Mouse (Mus musculus): ENCODE results near the gene Eloa.
"Not testable (repeated sequence)": the region's sequence is repeated elsewhere in the genome, so short reads cannot be mapped to it uniquely, and the experiment has no call there.

Eloa gene

GRCm38 (mm10) chr4:136021549-136022047 is at the start of gene Eloa:
Eloa (minus strand) TSS chr4:136021763.
- DNase-seq: peak; percentile 99

- DNase-seq: peak; percentile 60 to 78
These were observed 49.7 kb upstream of the Eloa start for GRCm38 (mm10) chr4:136071178-136071714.

- no peak for DNase-seq
These were observed 49.0 kb upstream of the Eloa start for GRCm38 (mm10) chr4:136070592-136070991.

- DNase-seq: peak; percentile 39 to 53
These were observed 48.4 kb upstream of the Eloa start for GRCm38 (mm10) chr4:136069954-136070353.

- no peak for DNase-seq
These were observed 47.8 kb upstream of the Eloa start for GRCm38 (mm10) chr4:136069313-136069712.

- no peak for DNase-seq
These were observed 41.6 kb upstream of the Eloa start for GRCm38 (mm10) chr4:136063143-136063542.

- not testable (repeated sequence) for DNase-seq
These were observed 38.4 kb upstream of the Eloa start for GRCm38 (mm10) chr4:136059800-136060488.

GRCm38 (mm10) chr4:136057916-136058315 is 36.4 kb upstream of the Eloa start:
- no peak for DNase-seq

GRCm38 (mm10) chr4:136056030-136056429 is 34.5 kb upstream of the Eloa start:
- DNase-seq: no peak

GRCm38 (mm10) chr4:136053843-136054242 is 32.3 kb upstream of the Eloa start:
- DNase-seq: no peak

- DNase-seq: peak; percentile 92 to 97
These were observed 31.7 kb upstream of the Eloa start, which contains the start of gene Rpl11 for GRCm38 (mm10) chr4:136053247-136053596. Rpl11 (minus strand) TSS chr4:136053428.

GRCm38 (mm10) chr4:136052534-136053246 is 31.1 kb upstream of the Eloa start:
- no peak for DNase-seq

- DNase-seq: no peak
These were observed 30.5 kb upstream of the Eloa start for GRCm38 (mm10) chr4:136052060-136052459.

GRCm38 (mm10) chr4:136050226-136050625 is 28.7 kb upstream of the Eloa start:
- no peak for DNase-seq

GRCm38 (mm10) chr4:136048291-136049032 is 26.9 kb upstream of the Eloa start:
- no peak for DNase-seq

- DNase-seq: no peak
These were observed 26.1 kb upstream of the Eloa start for GRCm38 (mm10) chr4:136047626-136048025.

- DNase-seq: no peak
These were observed 25.3 kb upstream of the Eloa start for GRCm38 (mm10) chr4:136046888-136047287.

- DNase-seq: no peak
These were observed 23.5 kb upstream of the Eloa start for GRCm38 (mm10) chr4:136045091-136045490.

- DNase-seq: no peak
These were observed 22.3 kb upstream of the Eloa start for GRCm38 (mm10) chr4:136043784-136044400.

- no peak for DNase-seq
These were observed 13.5 kb upstream of the Eloa start for GRCm38 (mm10) chr4:136035078-136035477.

- no peak for DNase-seq
These were observed 11.7 kb upstream of the Eloa start for GRCm38 (mm10) chr4:136033231-136033630.

Data from cerebellum, adult 18-20 months (tissue).